ENCODE assay signal across 21 mouse cellular contexts in genomic region chr16:13460777-13461408, GRCm38 (mm10).
DNase-seq lines count a peak whose midpoint lies in the region; ATAC-seq and TF ChIP-seq lines count a peak whose summit lies in the region.
"Had no signal": no experiment of that assay in that cellular context is flagged by ENCODE, and none has a peak within 500 bp of the region (broad histone marks: within the 10 kb centered on the region; RNA-seq: fewer than 3 reads in every experiment).

No protein-coding gene starts in this region.

- TF ChIP-seq POLR2A in lung, adult 2 months (IDR thresholded peaks at IDR 0.05; ENCODE audit: borderline replicate concordance, extremely low read depth, low read depth, low read length) = no peak
- no peak for TF ChIP-seq POLR2A in limb, embryonic 14.5 days (IDR thresholded peaks at IDR 0.05; ENCODE audit: borderline replicate concordance, extremely low read depth, insufficient read depth, insufficient read length)

- H3K4me1 ChIP-seq in forebrain, embryonic 15.5 days = peaks cover 5% of the 10 kb centered on the region; the same call in 1 of the 2 replicates
- no peaks in the 10 kb centered on the region for H3K4me1 ChIP-seq in forebrain, embryonic 11.5 days (replicated peaks; ENCODE audit: control insufficient read depth, insufficient read depth, low read length)
- H3K4me1 ChIP-seq in lung, embryonic 16.5 days (replicated peaks; ENCODE audit: control insufficient read depth, insufficient read depth, low read length) = peaks cover 12% of the 10 kb centered on the region
- no peaks in the 10 kb centered on the region for H3K4me1 ChIP-seq in lung, adult 2 months (ENCODE audit: control insufficient read depth, insufficient read depth, low read length)
- H3K4me1 ChIP-seq in brown adipose tissue, adult 24 weeks (ENCODE audit: control insufficient read depth, insufficient read depth, insufficient read length, low read length) = peaks cover 5% of the 10 kb centered on the region
- H3K4me1 ChIP-seq in limb, embryonic 14.5 days (ENCODE audit: control insufficient read depth, insufficient read depth, low read length) = peaks cover 14% of the 10 kb centered on the region
- H3K4me1 ChIP-seq: midbrain, embryonic 15.5 days had no signal

- no peak for DNase-seq in forebrain, embryonic 11.5 days (ENCODE audit: low spot score)
- no peak for DNase-seq in lung, adult 2 months
- DNase-seq in limb, embryonic 14.5 days (ENCODE audit: low spot score) = peak; percentile 14
- no peak for DNase-seq in left cerebral cortex, adult 18-20 months (ENCODE audit: low spot score in 2 of 2)
- DNase-seq: adrenal gland, postnatal 25 days; cerebellum, adult 2 months; heart, postnatal 10 days; kidney, adult 9 months; kidney, postnatal 36 days; left cerebral cortex, postnatal 4 days; right cerebral cortex, postnatal 25 days; thymus, adult 2 months had no signal

- no peak overlapping the region for H3K9ac ChIP-seq in forebrain, embryonic 15.5 days (replicated peaks)
- no peak overlapping the region for H3K9ac ChIP-seq in forebrain, embryonic 11.5 days (ENCODE audit: low read length)
- H3K9ac ChIP-seq in lung, embryonic 16.5 days (ENCODE audit: low read length) = no peak overlapping the region
- no peak overlapping the region for H3K9ac ChIP-seq in limb, embryonic 14.5 days (ENCODE audit: low read depth, low read length, severe bottlenecking)
- H3K9ac ChIP-seq: hindbrain, embryonic 13.5 days; liver, embryonic 12.5 days; midbrain, embryonic 15.5 days had no signal

- H3K9me3 ChIP-seq in forebrain, embryonic 15.5 days = no peaks in the 10 kb centered on the region
- no peaks in the 10 kb centered on the region for H3K9me3 ChIP-seq in forebrain, embryonic 11.5 days (ENCODE audit: control insufficient read depth, low read length)
- no peaks in the 10 kb centered on the region for H3K9me3 ChIP-seq in lung, embryonic 16.5 days (ENCODE audit: control insufficient read depth, low read length)
- no peaks in the 10 kb centered on the region for H3K9me3 ChIP-seq in limb, embryonic 14.5 days (ENCODE audit: control insufficient read depth, low read length)
- H3K9me3 ChIP-seq: hindbrain, embryonic 13.5 days; liver, embryonic 12.5 days; midbrain, embryonic 15.5 days had no signal

- no peak overlapping the region for H3K27ac ChIP-seq in forebrain, embryonic 15.5 days (replicated peaks)
- no peak overlapping the region for H3K27ac ChIP-seq in forebrain, embryonic 11.5 days (ENCODE audit: low read depth, low read length)
- H3K27ac ChIP-seq in lung, embryonic 16.5 days (ENCODE audit: low read length) = no peak overlapping the region
- peak overlapping the region; percentile 51 for H3K27ac ChIP-seq in brown adipose tissue, adult 24 weeks (replicated peaks; ENCODE audit: low read depth, low read length)
- no peak overlapping the region for H3K27ac ChIP-seq in limb, embryonic 14.5 days (replicated peaks; ENCODE audit: low read depth, low read length)
- H3K27ac ChIP-seq: hindbrain, embryonic 13.5 days; left cerebral cortex, adult 2 months; liver, embryonic 12.5 days; midbrain, embryonic 15.5 days had no signal

- no peak overlapping the region for H3K4me2 ChIP-seq in forebrain, embryonic 15.5 days (replicated peaks)
- no peak overlapping the region for H3K4me2 ChIP-seq in forebrain, embryonic 11.5 days (ENCODE audit: low read depth, low read length, severe bottlenecking)
- no peak overlapping the region for H3K4me2 ChIP-seq in lung, embryonic 16.5 days (ENCODE audit: low read depth, low read length)
- no peak overlapping the region for H3K4me2 ChIP-seq in limb, embryonic 14.5 days (replicated peaks; ENCODE audit: low read depth, low read length, severe bottlenecking)
- H3K4me2 ChIP-seq: heart, embryonic 11.5 days; hindbrain, embryonic 13.5 days; liver, embryonic 12.5 days; midbrain, embryonic 15.5 days had no signal

- no peaks in the 10 kb centered on the region for H3K36me3 ChIP-seq in forebrain, embryonic 15.5 days
- no peaks in the 10 kb centered on the region for H3K36me3 ChIP-seq in forebrain, embryonic 11.5 days (ENCODE audit: control insufficient read depth, insufficient read depth, low read length)
- no peaks in the 10 kb centered on the region for H3K36me3 ChIP-seq in lung, embryonic 16.5 days (ENCODE audit: control insufficient read depth, insufficient read depth, low read length)
- no peaks in the 10 kb centered on the region for H3K36me3 ChIP-seq in limb, embryonic 14.5 days (ENCODE audit: control insufficient read depth, insufficient read depth, low read length)
- H3K36me3 ChIP-seq: hindbrain, embryonic 13.5 days; liver, embryonic 12.5 days; midbrain, embryonic 15.5 days had no signal

- peak; percentile 72 for ATAC-seq in forebrain, embryonic 15.5 days (replicated peaks)
- no peak for ATAC-seq in forebrain, embryonic 11.5 days (replicated peaks; ENCODE audit: low FRiP score)
- peak; percentile 69 for ATAC-seq in lung, embryonic 16.5 days (ENCODE audit: low read depth)
- ATAC-seq in limb, embryonic 14.5 days (ENCODE audit: low FRiP score, low read depth) = no peak
- ATAC-seq: inflammation-experienced regulatory T-cells, adult 6 months; liver, embryonic 12.5 days; midbrain, embryonic 15.5 days had no signal

- WGBS in forebrain, embryonic 15.5 days = 49% methylated on average over 3 of the region's 3 CpGs
- WGBS in forebrain, embryonic 11.5 days = 88% methylated on average over 3 of the region's 3 CpGs
- WGBS in lung, embryonic 16.5 days = 33% methylated on average over 3 of the region's 3 CpGs
- WGBS in lung, adult 2 months = 41% methylated on average over 3 of the region's 3 CpGs
- 65% methylated on average over 3 of the region's 3 CpGs for WGBS in limb, embryonic 14.5 days

- peaks cover 31% of the 10 kb centered on the region; the same call in 1 of the 2 replicates for H3K27me3 ChIP-seq in forebrain, embryonic 15.5 days
- no peaks in the 10 kb centered on the region; the same call in 1 of the 2 replicates for H3K27me3 ChIP-seq in forebrain, embryonic 11.5 days (ENCODE audit: control insufficient read depth, insufficient read depth, low read length)
- H3K27me3 ChIP-seq in lung, embryonic 16.5 days (ENCODE audit: control insufficient read depth, insufficient read depth, low read depth, low read length) = no peaks in the 10 kb centered on the region
- H3K27me3 ChIP-seq in limb, embryonic 14.5 days (ENCODE audit: control insufficient read depth, insufficient read depth, low read length) = no peaks in the 10 kb centered on the region
- H3K27me3 ChIP-seq: hindbrain, embryonic 13.5 days; liver, embryonic 12.5 days; midbrain, embryonic 15.5 days had no signal

- no peak for TF ChIP-seq CTCF in lung, adult 2 months (IDR thresholded peaks at IDR 0.05; ENCODE audit: insufficient read depth, low read length)

- no peak overlapping the region for H3K4me3 ChIP-seq in forebrain, embryonic 15.5 days
- no peak overlapping the region for H3K4me3 ChIP-seq in forebrain, embryonic 11.5 days (ENCODE audit: low read depth, low read length)
- no peak overlapping the region for H3K4me3 ChIP-seq in lung, embryonic 16.5 days (ENCODE audit: low read length)
- H3K4me3 ChIP-seq in lung, adult 2 months (replicated peaks; ENCODE audit: extremely low read depth, low read depth, low read length) = no peak overlapping the region
- no peak overlapping the region for H3K4me3 ChIP-seq in brown adipose tissue, adult 24 weeks (ENCODE audit: insufficient read depth, low read depth, low read length)
- H3K4me3 ChIP-seq in limb, embryonic 14.5 days (replicated peaks; ENCODE audit: low read length) = no peak overlapping the region
- H3K4me3 ChIP-seq: hindbrain, embryonic 13.5 days; left cerebral cortex, adult 2 months; liver, embryonic 12.5 days; midbrain, embryonic 15.5 days had no signal

Comparison
In these comparisons a context has a peak if more than half of its experiments do, and no peak if none do; other contexts are left out.
1. ATAC-seq: peak in forebrain, embryonic 15.5 days (single experiment) and lung, embryonic 16.5 days (single experiment); none in forebrain, embryonic 11.5 days (single experiment) and limb, embryonic 14.5 days (single experiment).